Mouse (Mus musculus) leukemia stem cell, adult 10-12 weeks (primary cell): Measurements from ENCODE around the gene Vmn1r62. TPM values are rescaled to one million over a fixed set of nuclear protein-coding genes. Genes with fewer than 3 reads are reported as not detected.

ENCODE experiments used
- polyA plus RNA-seq: library from polyadenylated mRNA; stranded (reverse); fragments of >175 nt; gene quantifications from 2 replicates; pipeline ENCODE4 v1.2.3, GENCODE M21; 2012; ENCODE audit warnings: low replicate concordance

Gene Vmn1r62
- not detected in 2 replicates for polyA plus RNA-seq

GRCm38 (mm10) chr7:5673331-5673730 lies at the start of gene Vmn1r62:
TSS of gene Vmn1r62 (plus strand) at chr7:5673631.

Other genes with a start within 250 kb of the Vmn1r62 start
- not detected in 2 replicates for gene Vmn1r59, start 216.9 kb upstream of the Vmn1r62 start, polyA plus RNA-seq
- not detected in 2 replicates for gene Vmn2r28, start 179.7 kb upstream of the Vmn1r62 start, polyA plus RNA-seq
- gene Vmn1r60, start 126.3 kb upstream of the Vmn1r62 start, polyA plus RNA-seq: not detected in 2 replicates
- gene Vmn1r61, start 60.3 kb upstream of the Vmn1r62 start, polyA plus RNA-seq: not detected in 2 replicates
- not detected in 2 replicates for gene Vmn1r63, start 131.8 kb downstream of the Vmn1r62 start, polyA plus RNA-seq
- gene Vmn1r64, start 210.9 kb downstream of the Vmn1r62 start, polyA plus RNA-seq: not detected in 2 replicates